Mouse (Mus musculus) hindbrain, embryonic 16.5 days (tissue): ENCODE measurements at regions not wholly inside any gene's neighbourhood (a gene's known extent, or its start where the extent isn't known, plus 50 kb on each side); places are given as distances from the start of the nearest gene placed in this dataset.

Experiments used
- ATAC-seq: fragments of 200-750 bp; cut with Nextera tagmentation; 2 replicates; pipeline ENCODE4 v1.8.0; 2017; ENCODE audit warnings: moderate TSS enrichment, moderate library complexity
- H3K27ac ChIP-seq: fragments of 300-500 bp; sonication (generic); 2 replicates; pipeline ENCODE4 v1.5.1; 2014; ENCODE audit warnings: low read depth, mild to moderate bottlenecking, control low read depth, low read length, moderate library complexity
- H3K27me3 ChIP-seq: fragments of 300-500 bp; sonication (generic); replicated peaks from 2 replicates; pipeline ENCODE4 v1.6.1; 2014; ENCODE audit warnings: low read length; ENCODE audit not compliant: control insufficient read depth, insufficient read depth
- H3K36me3 ChIP-seq: fragments of 300-500 bp; sonication (generic); 2 replicates; pipeline ENCODE4 v1.6.1; 2014; ENCODE audit warnings: mild to moderate bottlenecking, low read length, moderate library complexity, mixed read lengths; ENCODE audit not compliant: control insufficient read depth, insufficient read depth
- H3K4me1 ChIP-seq: fragments of 300-500 bp; sonication (generic); 2 replicates; pipeline ENCODE4 v1.6.1; 2014; ENCODE audit warnings: low read depth, low read length; ENCODE audit not compliant: control insufficient read depth, insufficient read depth
- H3K4me2 ChIP-seq: fragments of 300-500 bp; sonication (generic); 2 replicates; pipeline ENCODE4 v1.6.1; 2014; ENCODE audit warnings: mild to moderate bottlenecking, low read length, control low read depth, moderate library complexity
- H3K4me3 ChIP-seq: fragments of 300-500 bp; sonication (generic); 2 replicates; pipeline ENCODE4 v1.5.1; 2014; ENCODE audit warnings: mild to moderate bottlenecking, low read length, control low read depth, moderate library complexity
- H3K9ac ChIP-seq: fragments of 300-500 bp; sonication (generic); 2 replicates; pipeline ENCODE4 v1.6.1; 2014; ENCODE audit warnings: low read depth, mild to moderate bottlenecking, control low read depth, low read length, moderate library complexity
- H3K9me3 ChIP-seq: fragments of 300-500 bp; sonication (generic); 2 replicates; pipeline ENCODE4 v1.6.1; 2014; ENCODE audit warnings: mild to moderate bottlenecking, low read length, moderate library complexity; ENCODE audit not compliant: control insufficient read depth
- WGBS: fragments of 180-500 bp; shearing (Covaris S2); extraction: QIAGEN DNeasy Blood & Tissue Kit; methylation state at CpG from one replicate; pipeline ENCODE4 v1.1.7; 2014; 5-methylcytosine and 5-hydroxymethylcytosine counted together

DNA sequence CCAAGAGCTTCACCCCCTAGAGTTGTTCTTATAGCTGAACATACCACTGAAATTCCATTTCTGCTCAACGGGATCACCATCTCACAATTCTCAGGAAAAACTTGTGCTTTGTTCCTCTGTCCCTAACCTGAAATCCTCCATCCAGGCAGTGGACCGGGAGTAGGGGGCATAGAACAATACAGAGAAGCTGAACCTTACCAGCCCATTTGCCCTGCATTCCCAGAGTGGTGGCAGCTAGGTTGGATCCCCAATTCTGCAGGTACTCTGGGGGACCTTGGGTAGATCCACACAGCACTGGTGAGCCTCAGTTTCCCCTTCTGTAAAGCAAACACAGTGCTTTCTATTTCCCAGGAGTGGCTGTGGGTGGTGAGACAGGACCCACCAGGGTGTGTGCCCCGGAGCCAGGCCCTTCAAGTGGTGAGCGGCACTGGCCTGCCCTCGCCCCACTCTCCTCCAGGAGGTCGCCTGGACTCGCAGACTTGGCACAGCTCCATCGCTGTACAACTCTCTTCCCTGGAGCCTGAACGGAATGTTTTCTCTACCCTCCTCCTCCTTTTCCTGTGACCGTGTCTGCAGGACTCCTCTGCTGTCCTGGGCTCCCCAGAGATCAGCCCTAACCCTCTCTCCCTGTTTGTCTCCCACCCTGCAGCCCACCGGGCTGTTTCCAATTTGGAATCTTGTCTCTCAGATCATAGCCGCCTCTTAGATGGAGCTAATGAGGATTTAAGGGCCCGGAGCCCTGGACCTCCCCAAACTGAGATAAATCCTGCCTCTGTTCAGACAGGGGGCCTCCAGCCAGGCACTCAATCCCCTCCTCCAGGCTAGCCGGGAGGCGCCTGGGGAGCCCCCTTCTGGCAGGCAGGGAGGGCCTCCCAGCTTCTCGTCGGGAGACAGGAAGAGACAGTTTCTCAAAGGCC, 52.3 kb upstream of the Cux1 start:
- Histone ChIP-seq H3K9ac (no peak overlapping the region), H3K27ac (no peak overlapping the region), H3K36me3 (no peaks in the 10 kb centered on the region), H3K4me3 (no peak overlapping the region), H3K27me3 (peaks cover 4% of the 10 kb centered on the region; the same call in 1 of the 2 replicates), H3K9me3 (no peaks in the 10 kb centered on the region), H3K4me1 (peaks cover 4% of the 10 kb centered on the region), H3K4me2 (peak overlapping the region; percentile 22)
- 15% methylated on average over 17 of the region's 17 CpGs for WGBS
- no peak for ATAC-seq

DNA sequence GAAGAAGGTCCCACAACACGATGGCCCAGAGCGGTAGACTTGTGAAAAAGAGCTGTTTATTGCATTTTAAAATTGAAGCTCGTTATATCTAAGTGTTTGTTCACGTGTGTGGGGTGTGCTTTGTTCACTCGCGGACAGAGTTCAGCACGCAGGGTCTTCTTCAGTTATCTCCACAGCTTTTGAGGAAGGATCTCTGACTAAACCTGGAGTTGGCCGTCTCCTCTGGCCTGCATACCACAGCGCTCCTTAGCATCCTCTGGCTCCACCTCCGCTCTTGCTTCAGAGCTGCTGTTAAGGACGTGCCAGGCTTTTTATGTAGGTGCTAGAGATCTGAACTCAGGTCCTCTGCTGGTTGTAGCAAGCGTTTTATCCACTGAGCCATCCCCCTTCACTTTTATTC, 52.9 kb upstream of the Cux1 start:
- Histone ChIP-seq H3K27me3 (peaks cover 4% of the 10 kb centered on the region; the same call in 1 of the 2 replicates), H3K4me1 (peaks cover 4% of the 10 kb centered on the region), H3K4me3 (no peak overlapping the region), H3K36me3 (no peaks in the 10 kb centered on the region), H3K27ac (no peak overlapping the region), H3K9me3 (no peaks in the 10 kb centered on the region), H3K4me2 (peak overlapping the region; percentile 22), H3K9ac (no peak overlapping the region)
- no peak for ATAC-seq
- WGBS: 35% methylated on average over 12 of the region's 12 CpGs

DNA sequence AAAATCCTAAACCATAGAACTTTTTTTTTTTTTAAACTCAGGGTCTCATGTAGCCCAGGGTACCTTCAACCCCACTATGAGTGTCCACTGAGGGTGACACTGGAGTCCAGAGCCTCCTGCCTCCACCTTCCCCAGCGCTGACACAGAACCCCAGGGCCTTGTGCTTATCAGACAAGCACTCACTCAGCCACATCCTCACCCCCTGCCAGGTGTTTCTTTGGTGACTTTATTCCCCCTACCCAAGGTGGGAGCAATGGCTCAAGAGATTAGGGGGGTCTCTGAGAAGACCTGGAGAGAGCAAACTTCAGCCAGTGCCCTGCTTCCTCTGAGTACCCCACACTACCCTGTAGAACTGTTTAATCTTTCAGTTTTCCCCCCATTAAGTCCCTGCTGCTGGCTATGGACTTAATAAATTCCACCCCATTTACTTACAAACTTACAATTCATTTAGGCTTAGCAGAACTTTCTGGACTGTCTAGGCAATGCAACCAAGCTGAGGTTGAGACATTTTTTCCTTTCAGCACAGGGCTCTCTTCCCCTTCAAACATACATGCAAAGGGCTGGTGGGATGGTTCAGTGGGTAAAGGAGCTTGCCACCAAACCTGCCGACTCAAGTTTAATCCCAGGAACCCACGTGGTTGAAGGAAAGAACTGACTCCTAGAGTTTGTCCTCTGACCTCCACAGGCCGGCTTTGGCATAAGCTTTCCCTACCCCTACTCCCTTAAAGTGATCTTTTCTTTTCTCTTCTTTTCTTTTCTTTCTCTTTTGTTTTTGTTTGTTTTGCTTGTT, 54.2 kb upstream of the Cux1 start:
- peaks cover 7% of the 10 kb centered on the region for H3K27me3 ChIP-seq
- peaks cover 4% of the 10 kb centered on the region for H3K4me1 ChIP-seq
- ATAC-seq: no peak
- H3K36me3 ChIP-seq: no peaks in the 10 kb centered on the region
- H3K27ac ChIP-seq: no peak overlapping the region
- H3K9me3 ChIP-seq: no peaks in the 10 kb centered on the region
- 40% methylated on average over 4 of the region's 4 CpGs for WGBS
- no peak overlapping the region for H3K4me2 ChIP-seq
- H3K4me3 ChIP-seq: no peak overlapping the region
- no peak overlapping the region for H3K9ac ChIP-seq

DNA sequence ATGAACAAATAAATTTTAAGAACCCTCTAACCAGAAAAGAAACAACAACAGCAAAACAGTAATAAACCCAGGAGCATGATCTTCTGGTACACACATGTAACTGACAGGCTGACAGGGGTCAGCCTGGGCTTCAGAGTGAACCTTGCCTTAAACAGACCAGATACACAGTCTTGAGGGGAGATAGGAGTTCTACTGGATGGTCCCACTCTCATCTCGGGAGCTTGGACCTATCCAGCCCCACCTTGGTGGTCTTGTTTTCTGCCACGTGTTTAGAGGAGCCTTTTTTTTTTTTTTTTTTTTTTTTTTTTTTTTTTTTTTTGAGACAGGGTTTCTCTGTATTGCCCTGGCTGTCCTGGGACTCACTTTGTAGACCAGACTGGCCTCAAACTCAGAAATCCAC, 54.9 kb upstream of the Cux1 start:
- H3K27ac ChIP-seq: no peak overlapping the region
- 23% methylated on average over 2 of the region's 2 CpGs for WGBS
- H3K9ac ChIP-seq: no peak overlapping the region
- no peak overlapping the region for H3K4me3 ChIP-seq
- H3K27me3 ChIP-seq: peaks cover 7% of the 10 kb centered on the region
- no peaks in the 10 kb centered on the region for H3K36me3 ChIP-seq
- no peak for ATAC-seq
- H3K4me1 ChIP-seq: peaks cover 4% of the 10 kb centered on the region
- H3K9me3 ChIP-seq: no peaks in the 10 kb centered on the region
- no peak overlapping the region for H3K4me2 ChIP-seq

DNA sequence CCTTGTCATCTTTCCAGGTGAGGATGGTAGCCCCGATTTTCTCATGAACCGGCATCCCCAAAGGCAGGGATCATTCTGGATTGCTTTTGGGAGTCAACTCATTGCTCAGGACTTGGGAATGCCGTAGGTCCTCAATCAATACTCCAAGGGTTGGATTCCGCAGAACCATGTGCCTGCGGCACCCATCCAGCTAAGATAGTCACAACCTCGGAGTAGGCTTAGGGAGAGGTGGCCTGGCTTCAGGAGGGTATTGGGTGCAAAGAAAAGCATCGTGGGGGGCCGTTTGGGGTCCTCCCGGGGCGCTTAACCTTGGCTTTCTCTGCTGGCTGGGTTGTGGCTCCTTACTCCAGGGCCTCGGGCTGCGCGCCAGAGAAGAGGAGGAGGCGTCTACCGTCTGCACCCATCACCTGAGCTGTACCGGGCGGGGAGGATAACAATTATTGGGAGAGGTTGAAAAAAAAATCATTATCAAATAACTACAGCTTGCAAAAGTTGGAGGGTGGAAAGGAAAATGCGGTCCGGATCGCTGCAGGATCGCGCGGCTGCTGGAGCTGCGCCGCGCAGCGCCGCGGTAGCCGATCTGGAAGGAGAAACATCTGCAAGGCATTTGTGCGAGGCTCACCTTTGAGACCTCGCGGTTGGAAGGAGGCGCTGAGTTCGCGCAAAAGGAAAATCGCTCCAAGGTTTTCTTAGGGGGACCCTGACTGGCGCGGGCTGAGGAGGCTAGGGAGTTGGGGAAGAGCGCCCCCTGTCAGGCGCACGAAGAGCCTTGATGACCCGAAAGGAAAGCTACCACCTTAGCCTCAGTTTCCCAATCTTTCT, 55.6 kb upstream of the Cux1 start:
- H3K9ac ChIP-seq: peak overlapping the region; percentile 57
- H3K4me1 ChIP-seq: peaks cover 4% of the 10 kb centered on the region
- H3K9me3 ChIP-seq: no peaks in the 10 kb centered on the region
- no peak overlapping the region for H3K27ac ChIP-seq
- 2% methylated on average over 42 of the region's 43 CpGs for WGBS
- peak overlapping the region; percentile 45 for H3K4me3 ChIP-seq
- H3K27me3 ChIP-seq: peaks cover 7% of the 10 kb centered on the region
- no peaks in the 10 kb centered on the region for H3K36me3 ChIP-seq
- peak; percentile 63; the same call in 1 of the 2 replicates for ATAC-seq
- H3K4me2 ChIP-seq: peak overlapping the region; percentile 80

DNA sequence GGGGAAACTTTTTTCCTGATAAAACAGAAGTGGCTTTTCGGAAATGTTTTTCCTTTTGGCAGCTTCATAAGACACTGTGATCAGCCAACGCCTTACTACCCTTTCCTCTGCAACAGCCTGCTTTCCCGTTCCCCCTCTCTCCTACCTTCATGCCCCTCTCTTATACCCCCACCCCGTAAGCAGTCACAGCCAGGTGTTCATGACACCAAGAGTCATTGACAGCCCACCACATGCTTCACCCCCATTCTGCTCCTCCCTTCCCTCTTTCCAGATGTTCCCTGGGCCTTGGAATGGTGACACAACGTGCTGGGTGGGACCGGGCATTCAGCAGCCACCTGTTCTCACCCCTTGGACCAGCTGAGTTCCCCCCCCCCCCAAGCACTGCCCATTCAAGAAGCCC, 56.5 kb upstream of the Cux1 start:
- no peak for ATAC-seq
- no peak overlapping the region for H3K9ac ChIP-seq
- H3K27me3 ChIP-seq: peaks cover 7% of the 10 kb centered on the region
- no peaks in the 10 kb centered on the region for H3K36me3 ChIP-seq
- H3K27ac ChIP-seq: no peak overlapping the region
- no peaks in the 10 kb centered on the region for H3K9me3 ChIP-seq
- H3K4me1 ChIP-seq: peaks cover 4% of the 10 kb centered on the region
- 69% methylated on average over 6 of the region's 6 CpGs for WGBS
- no peak overlapping the region for H3K4me3 ChIP-seq
- no peak overlapping the region for H3K4me2 ChIP-seq

DNA sequence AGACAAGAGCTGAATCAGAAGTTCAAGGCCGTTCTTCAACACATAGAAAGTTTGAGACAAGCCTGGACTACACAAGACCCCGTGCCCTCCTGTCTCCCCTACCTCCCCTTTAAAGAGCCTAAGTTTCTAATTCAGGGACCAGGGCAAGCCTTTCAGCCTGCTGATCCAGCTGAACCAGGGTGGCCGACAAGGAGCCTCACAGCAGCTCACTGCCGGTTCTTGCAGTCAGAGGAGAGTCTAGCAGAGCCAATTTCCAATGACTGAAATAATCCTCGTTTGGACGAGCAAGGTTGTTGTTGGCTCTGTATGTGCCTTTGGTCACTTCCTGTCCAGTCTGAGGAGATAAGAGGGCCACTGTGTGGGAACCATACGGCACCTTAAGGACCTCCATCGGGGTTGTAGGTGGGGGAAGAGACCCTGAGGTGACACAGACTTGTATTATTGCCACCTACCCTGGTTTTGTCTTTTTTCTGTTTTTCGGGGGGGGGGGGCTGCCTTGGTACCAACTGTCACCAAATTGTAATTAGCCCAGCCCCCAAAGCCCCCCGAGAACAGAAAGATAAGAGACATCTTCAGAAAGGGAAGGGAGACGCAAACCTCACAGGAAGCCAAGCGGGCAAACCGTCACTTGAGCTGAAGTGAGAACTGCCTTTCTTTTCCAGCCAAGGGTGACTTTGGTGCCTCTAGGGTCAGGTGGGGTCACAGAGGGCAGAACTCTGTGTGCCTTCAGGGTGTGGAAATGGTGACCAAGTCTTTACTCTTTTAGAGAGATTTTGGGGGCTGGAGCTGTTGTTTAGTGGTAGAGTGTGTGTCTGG, 58.1 kb upstream of the Cux1 start:
- Histone ChIP-seq H3K9ac (no peak overlapping the region), H3K4me1 (peaks cover 4% of the 10 kb centered on the region), H3K9me3 (no peaks in the 10 kb centered on the region), H3K36me3 (no peaks in the 10 kb centered on the region), H3K27ac (no peak overlapping the region), H3K27me3 (peaks cover 7% of the 10 kb centered on the region), H3K4me2 (no peak overlapping the region), H3K4me3 (no peak overlapping the region)
- no peak for ATAC-seq
- WGBS: 65% methylated on average over 12 of the region's 13 CpGs

DNA sequence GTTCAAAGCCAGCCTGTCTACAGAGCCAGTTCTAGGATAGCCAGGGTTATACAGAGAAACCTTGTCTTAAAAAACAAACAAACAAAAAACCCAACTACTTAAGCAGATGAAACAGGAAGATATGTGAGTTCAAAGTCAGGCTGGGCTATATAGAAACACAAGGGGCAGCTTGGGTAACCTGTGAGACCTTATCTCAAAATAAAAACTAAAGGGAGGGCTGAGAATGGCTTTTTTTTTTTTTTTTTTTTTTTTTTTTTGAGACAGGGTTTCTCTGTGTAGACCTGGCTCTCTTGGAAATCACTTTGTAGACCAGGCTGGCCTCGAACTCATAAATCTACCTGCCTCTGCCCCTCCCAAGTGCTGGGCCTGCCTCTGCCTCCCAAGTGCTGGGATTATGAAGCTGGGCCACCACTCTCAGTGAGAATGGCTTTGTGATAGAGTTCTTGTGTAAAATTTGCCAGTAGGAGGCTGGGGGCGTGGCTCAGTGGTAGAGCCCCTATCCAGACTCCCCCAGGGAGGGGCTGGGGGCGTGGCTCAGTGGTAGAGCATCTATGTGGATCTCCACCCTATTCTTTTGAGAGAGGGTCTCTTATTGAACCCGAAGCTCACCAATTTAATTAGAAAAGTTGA, 59.0 kb upstream of the Cux1 start:
- ATAC-seq: no peak
- H3K9ac ChIP-seq: no peak overlapping the region
- 42% methylated on average over 4 of the region's 4 CpGs for WGBS

More for the DNA sequence above, 59.0 kb upstream of the Cux1 start:
- H3K27me3 ChIP-seq: peaks cover 7% of the 10 kb centered on the region
- H3K9me3 ChIP-seq: no peaks in the 10 kb centered on the region
- H3K36me3 ChIP-seq: no peaks in the 10 kb centered on the region
- no peak overlapping the region for H3K27ac ChIP-seq
- no peak overlapping the region for H3K4me3 ChIP-seq
- H3K4me2 ChIP-seq: no peak overlapping the region
- H3K4me1 ChIP-seq: peaks cover 4% of the 10 kb centered on the region
